Mouse (Mus musculus) layer of hippocampus, adult 9-11 months (tissue): ENCODE data around the gene Zfp710.

Experiments used
- DNase-seq: peaks from one replicate; pipeline ENCODE4 v3.0.0; 2022

Gene Zfp710

GRCm38 (mm10) chr7:80081586-80082554 lies 57.3 kb downstream of the Zfp710 start:
- no peak for DNase-seq

GRCm38 (mm10) chr7:80084484-80084931 lies 59.9 kb downstream of the Zfp710 start:
- DNase-seq: no peak

GRCm38 (mm10) chr7:80085970-80086715 lies 61.5 kb downstream of the Zfp710 start:
- no peak for DNase-seq

GRCm38 (mm10) chr7:80088191-80088590 lies 63.6 kb downstream of the Zfp710 start:
- no peak for DNase-seq

GRCm38 (mm10) chr7:80090191-80091003 lies 65.8 kb downstream of the Zfp710 start:
- no peak for DNase-seq

GRCm38 (mm10) chr7:80091004-80091865 lies 66.6 kb downstream of the Zfp710 start:
- DNase-seq: no peak

- DNase-seq: no peak
These were observed 67.2 kb downstream of the Zfp710 start for GRCm38 (mm10) chr7:80091866-80092210.

GRCm38 (mm10) chr7:80092351-80093046 lies 67.9 kb downstream of the Zfp710 start:
- peak; percentile 84 for DNase-seq

GRCm38 (mm10) chr7:80094481-80094880 lies 69.9 kb downstream of the Zfp710 start:
- DNase-seq: no peak

- no peak for DNase-seq
These were observed 71.1 kb downstream of the Zfp710 start for GRCm38 (mm10) chr7:80095598-80096309.

GRCm38 (mm10) chr7:80098389-80098976 lies 73.9 kb downstream of the Zfp710 start:
- no peak for DNase-seq

- no peak for DNase-seq
These were observed 78.7 kb downstream of the Zfp710 start for GRCm38 (mm10) chr7:80103335-80103734.

GRCm38 (mm10) chr7:80105637-80106390 lies 81.2 kb downstream of the Zfp710 start:
- no peak for DNase-seq

GRCm38 (mm10) chr7:80106441-80106840 lies 81.8 kb downstream of the Zfp710 start:
- no peak for DNase-seq

- peak; percentile 75 for DNase-seq
These were observed 86.7 kb downstream of the Zfp710 start for GRCm38 (mm10) chr7:80111066-80112045.

GRCm38 (mm10) chr7:80113989-80114388 lies 89.4 kb downstream of the Zfp710 start:
- DNase-seq: peak; percentile 42

GRCm38 (mm10) chr7:80114451-80115223 lies 90.0 kb downstream of the Zfp710 start:
- peak; percentile 59 for DNase-seq
